Mouse (Mus musculus): ENCODE data around the gene St7. TPM values are rescaled to one million over a fixed set of nuclear protein-coding genes. Genes with fewer than 3 reads are reported as not detected.

The St7 gene
- polyA plus RNA-seq, 1 experiment from 2014 or later, result 24.5 TPM

- H3K4me1 ChIP-seq (ENCODE audit: insufficient read depth, low read depth, low read length), result peaks cover 7% of the 10 kb centered on the region; the same call in 1 of the 2 replicates
- H3K4me3 ChIP-seq (ENCODE audit: low read depth, low read length), result no peak overlapping the region
- H3K9me3 ChIP-seq (ENCODE audit: low read length), result no peaks in the 10 kb centered on the region
- H3K27ac ChIP-seq (ENCODE audit: low read length), result no peak overlapping the region
- no peak overlapping the region for H3K9ac ChIP-seq (replicated peaks; ENCODE audit: low read depth)
- H3K4me2 ChIP-seq (replicated peaks; ENCODE audit: low read depth, low read length), result no peak overlapping the region
- ATAC-seq, result no peak
- TF ChIP-seq CTCF (IDR thresholded peaks at IDR 0.05), result no peak
- no peak for TF ChIP-seq EP300 (IDR thresholded peaks at IDR 0.05)
- no peak for DNase-seq (ENCODE audit: low spot score)
- 66% methylated on average over 7 of the region's 7 CpGs for WGBS
- no peaks in the 10 kb centered on the region for H3K36me3 ChIP-seq (ENCODE audit: insufficient read depth, low read length)
- H3K27me3 ChIP-seq (replicated peaks; ENCODE audit: insufficient read depth, low read length), result no peaks in the 10 kb centered on the region
Observed at GRCm38 (mm10) chr6:17776041-17776440, 83.3 kb downstream of the St7 start.

GRCm38 (mm10) chr6:17777018-17777799 is 84.5 kb downstream of the St7 start:
- no peak for DNase-seq (ENCODE audit: low spot score)
- no peak for TF ChIP-seq EP300 (IDR thresholded peaks at IDR 0.05)
- no peak for TF ChIP-seq CTCF (IDR thresholded peaks at IDR 0.05)
- H3K4me1 ChIP-seq (ENCODE audit: insufficient read depth, low read depth, low read length), result peaks cover 5% of the 10 kb centered on the region; the same call in 1 of the 2 replicates
- no peaks in the 10 kb centered on the region for H3K36me3 ChIP-seq (ENCODE audit: insufficient read depth, low read length)
- no peak overlapping the region for H3K9ac ChIP-seq (replicated peaks; ENCODE audit: low read depth)
- no peak overlapping the region for H3K4me2 ChIP-seq (replicated peaks; ENCODE audit: low read depth, low read length)
- H3K27me3 ChIP-seq (replicated peaks; ENCODE audit: insufficient read depth, low read length), result no peaks in the 10 kb centered on the region
- no peak overlapping the region for H3K4me3 ChIP-seq (ENCODE audit: low read depth, low read length)
- ATAC-seq, result no peak
- no peak overlapping the region for H3K27ac ChIP-seq (ENCODE audit: low read length)
- no peaks in the 10 kb centered on the region for H3K9me3 ChIP-seq (ENCODE audit: low read length)
- 82% methylated on average over 6 of the region's 6 CpGs for WGBS

GRCm38 (mm10) chr6:17778648-17779202 is 86.0 kb downstream of the St7 start:
- H3K4me1 ChIP-seq (ENCODE audit: insufficient read depth, low read depth, low read length), result no peaks in the 10 kb centered on the region
- 89% methylated on average over 3 of the region's 3 CpGs for WGBS
- no peak overlapping the region for H3K4me3 ChIP-seq (ENCODE audit: low read depth, low read length)
- no peak overlapping the region for H3K9ac ChIP-seq (replicated peaks; ENCODE audit: low read depth)
- no peaks in the 10 kb centered on the region for H3K27me3 ChIP-seq (replicated peaks; ENCODE audit: insufficient read depth, low read length)
- TF ChIP-seq CTCF (IDR thresholded peaks at IDR 0.05) (no peak), EP300 (IDR thresholded peaks at IDR 0.05) (no peak)
- H3K36me3 ChIP-seq (ENCODE audit: insufficient read depth, low read length), result no peaks in the 10 kb centered on the region
- DNase-seq (ENCODE audit: low spot score) (no peak), ATAC-seq (no peak)
- H3K27ac ChIP-seq (ENCODE audit: low read length), result no peak overlapping the region
- no peaks in the 10 kb centered on the region for H3K9me3 ChIP-seq (ENCODE audit: low read length)
- H3K4me2 ChIP-seq (replicated peaks; ENCODE audit: low read depth, low read length), result no peak overlapping the region

GRCm38 (mm10) chr6:17783511-17783910 is 90.8 kb downstream of the St7 start:
- WGBS, result 89% methylated on average over 1 of the region's 1 CpGs

GRCm38 (mm10) chr6:17784523-17784922 is 91.8 kb downstream of the St7 start:
- no peaks in the 10 kb centered on the region for H3K27me3 ChIP-seq (replicated peaks; ENCODE audit: insufficient read depth, low read length)
- TF ChIP-seq EP300 (IDR thresholded peaks at IDR 0.05), result no peak
- TF ChIP-seq CTCF (IDR thresholded peaks at IDR 0.05), result no peak
- H3K27ac ChIP-seq (ENCODE audit: low read length), result no peak overlapping the region
- no peak for ATAC-seq
- H3K9ac ChIP-seq (replicated peaks; ENCODE audit: low read depth), result no peak overlapping the region
- H3K9me3 ChIP-seq (ENCODE audit: low read length), result no peaks in the 10 kb centered on the region
- DNase-seq (ENCODE audit: low spot score), result no peak
- H3K36me3 ChIP-seq (ENCODE audit: insufficient read depth, low read length), result no peaks in the 10 kb centered on the region
- no peaks in the 10 kb centered on the region for H3K4me1 ChIP-seq (ENCODE audit: insufficient read depth, low read depth, low read length)
- H3K4me2 ChIP-seq (replicated peaks; ENCODE audit: low read depth, low read length), result no peak overlapping the region
- no peak overlapping the region for H3K4me3 ChIP-seq (ENCODE audit: low read depth, low read length)
- WGBS, result 59% methylated on average over 5 of the region's 5 CpGs

More at GRCm38 (mm10) chr6:17783511-17783910, 90.8 kb downstream of the St7 start:
- Histone ChIP-seq H3K27me3 (replicated peaks; ENCODE audit: insufficient read depth, low read length) (no peaks in the 10 kb centered on the region), H3K36me3 (ENCODE audit: insufficient read depth, low read length) (no peaks in the 10 kb centered on the region), H3K4me2 (replicated peaks; ENCODE audit: low read depth, low read length) (no peak overlapping the region), H3K4me1 (ENCODE audit: insufficient read depth, low read depth, low read length) (no peaks in the 10 kb centered on the region), H3K9me3 (ENCODE audit: low read length) (no peaks in the 10 kb centered on the region), H3K4me3 (ENCODE audit: low read depth, low read length) (no peak overlapping the region), H3K27ac (ENCODE audit: low read length) (no peak overlapping the region), H3K9ac (replicated peaks; ENCODE audit: low read depth) (no peak overlapping the region)
- TF ChIP-seq CTCF (IDR thresholded peaks at IDR 0.05) (no peak), EP300 (IDR thresholded peaks at IDR 0.05) (no peak)
- DNase-seq (ENCODE audit: low spot score), result no peak
- ATAC-seq, result no peak

- Histone ChIP-seq H3K9ac (replicated peaks; ENCODE audit: low read depth) (no peak overlapping the region), H3K36me3 (ENCODE audit: insufficient read depth, low read length) (no peaks in the 10 kb centered on the region), H3K9me3 (ENCODE audit: low read length) (no peaks in the 10 kb centered on the region), H3K27ac (ENCODE audit: low read length) (no peak overlapping the region), H3K4me3 (ENCODE audit: low read depth, low read length) (no peak overlapping the region), H3K4me1 (ENCODE audit: insufficient read depth, low read depth, low read length) (no peaks in the 10 kb centered on the region), H3K4me2 (replicated peaks; ENCODE audit: low read depth, low read length) (no peak overlapping the region), H3K27me3 (replicated peaks; ENCODE audit: insufficient read depth, low read length) (no peaks in the 10 kb centered on the region)
- DNase-seq (ENCODE audit: low spot score), result peak; percentile 63
- peak; percentile 49; the same call in 1 of the 2 replicates for ATAC-seq
- no peak for TF ChIP-seq EP300 (IDR thresholded peaks at IDR 0.05)
- no peak for TF ChIP-seq CTCF (IDR thresholded peaks at IDR 0.05)
- WGBS, result 56% methylated on average over 2 of the region's 2 CpGs
Observed at GRCm38 (mm10) chr6:17785248-17785647, 92.5 kb downstream of the St7 start.

Data from lung, postnatal 0 days (tissue).